Comparison of ENCODE assay signal across 25 mouse cellular contexts in genomic region chr19:11690839-11691238, GRCm38 (mm10). TPM values are rescaled to one million over a fixed set of nuclear protein-coding genes. Genes with fewer than 3 reads are reported as not detected.
A peak's percentile ranks its signal among the peaks of the same experiment; 100 is the strongest.
DNase-seq lines count a peak whose midpoint lies in the region; ATAC-seq lines count a peak whose summit lies in the region.
"Had no signal": no experiment of that assay in that cellular context is flagged by ENCODE, and none has a peak within 500 bp of the region (broad histone marks: within the 10 kb centered on the region; RNA-seq: fewer than 3 reads in every experiment).

TSS of gene Oosp1 (minus strand) at chr19:11691150.

- peak; percentile 7 for DNase-seq in CD4-positive, CD25-positive, alpha-beta regulatory T cell, adult 2 months (ENCODE audit: low read depth, low spot score)
- DNase-seq in A20 (ENCODE audit: low read depth, low spot score), result peak; percentile 55
- DNase-seq in thymus, postnatal 0 days (ENCODE audit: low spot score), result peak; percentile 34
- no peak for DNase-seq in adrenal gland, postnatal 25 days
- no peak for DNase-seq in frontal cortex, postnatal 14 days (ENCODE audit: low spot score in 2 of 2)
- DNase-seq: adrenal gland, adult 2 months; adrenal gland, postnatal 36 days; cerebellum, adult 2 months; cerebellum, postnatal 14 days; gastrocnemius, adult 2 months; gastrocnemius, postnatal 25 days; heart, adult 11 months; heart, postnatal 36 days had no signal

- no peak for ATAC-seq in CD4-positive, CD25-positive, alpha-beta regulatory T cell, adult 4 months
- ATAC-seq in granulocyte monocyte progenitor cell, adult 5-6 weeks (replicated peaks; ENCODE audit: poor library complexity, severe bottlenecking), result peak; percentile 22; the same call in 1 of the 2 replicates
- ATAC-seq in midbrain, embryonic 13.5 days, result no peak
- ATAC-seq: forebrain, embryonic 16.5 days had no signal

- H3K4me2 ChIP-seq in midbrain, embryonic 13.5 days (replicated peaks), result no peak within 1 kb of the TSS
- H3K4me2 ChIP-seq: embryonic facial prominence, embryonic 13.5 days; forebrain, embryonic 12.5 days; heart, embryonic 13.5 days; hindbrain, embryonic 15.5 days had no signal

- no peak within 1 kb of the TSS for H3K9ac ChIP-seq in midbrain, embryonic 13.5 days (replicated peaks)
- H3K9ac ChIP-seq: embryonic facial prominence, embryonic 13.5 days; forebrain, embryonic 12.5 days; heart, embryonic 13.5 days; hindbrain, embryonic 15.5 days had no signal

- H3K27me3 ChIP-seq in midbrain, embryonic 13.5 days, result no peaks in the 10 kb centered on the region
- H3K27me3 ChIP-seq: embryonic facial prominence, embryonic 13.5 days; forebrain, embryonic 12.5 days; heart, embryonic 13.5 days; hindbrain, embryonic 15.5 days had no signal

- 72% methylated on average over 5 of the region's 5 CpGs for WGBS in midbrain, embryonic 13.5 days

- H3K4me3 ChIP-seq in midbrain, embryonic 13.5 days (replicated peaks), result no peak within 1 kb of the TSS
- H3K4me3 ChIP-seq: embryonic facial prominence, embryonic 13.5 days; forebrain, embryonic 12.5 days; gastrocnemius, adult 2 months; heart, embryonic 13.5 days; hindbrain, embryonic 15.5 days had no signal

- H3K27ac ChIP-seq in midbrain, embryonic 13.5 days, result no peak within 1 kb of the TSS
- H3K27ac ChIP-seq: embryonic facial prominence, embryonic 13.5 days; forebrain, embryonic 12.5 days; gastrocnemius, adult 2 months; heart, embryonic 13.5 days; hindbrain, embryonic 15.5 days had no signal

- no peaks in the 10 kb centered on the region for H3K4me1 ChIP-seq in midbrain, embryonic 13.5 days (replicated peaks)
- H3K4me1 ChIP-seq: embryonic facial prominence, embryonic 13.5 days; forebrain, embryonic 12.5 days; heart, embryonic 13.5 days; hindbrain, embryonic 15.5 days had no signal

- no peaks in the 10 kb centered on the region for H3K9me3 ChIP-seq in midbrain, embryonic 13.5 days
- H3K9me3 ChIP-seq: embryonic facial prominence, embryonic 13.5 days; forebrain, embryonic 12.5 days; heart, embryonic 13.5 days; hindbrain, embryonic 15.5 days had no signal

- H3K36me3 ChIP-seq in midbrain, embryonic 13.5 days, result no peaks in the 10 kb centered on the region
- H3K36me3 ChIP-seq: embryonic facial prominence, embryonic 13.5 days; forebrain, embryonic 12.5 days; heart, embryonic 13.5 days; hindbrain, embryonic 15.5 days had no signal

RNA-seq across cellular contexts. Expression of gene Oosp1, which starts in this region (rescaled TPM):
- not detected for polyA plus RNA-seq in CD4-positive, CD25-positive, alpha-beta regulatory T cell, adult 4 months (2017; shearing (Covaris generic))
- total RNA-seq in granulocyte monocyte progenitor cell, adult 5-6 weeks (2014; fragmentation: Nextera tagmentation), result 4.7 and 15.8 TPM in 2 replicates
- total RNA-seq in granulocyte monocyte progenitor cell, adult 5-6 weeks (2017), result 5.1 and 11.9 TPM in 2 replicates
- 0.24 and 0.56 TPM in 2 replicates for polyA plus RNA-seq in thymus, postnatal 0 days (2015; fragmentation: Nextera tagmentation; extraction: Ambion mirVana)
- polyA plus RNA-seq in midbrain, embryonic 13.5 days (2015; fragmentation: Nextera tagmentation; extraction: Ambion mirVana), result not detected in 2 replicates
- total RNA-seq in adrenal gland, postnatal 25 days (2021), result 2.2 and 4.4 TPM in 2 replicates
- total RNA-seq: gastrocnemius, adult 2 months; gastrocnemius, postnatal 25 days; heart, postnatal 36 days had no signal
- polyA plus RNA-seq: adrenal gland, adult 2 months; cerebellum, adult 2 months; cortical plate, adult 2 months; embryonic facial prominence, embryonic 13.5 days; forebrain, embryonic 12.5 days; forebrain, embryonic 16.5 days; frontal cortex, adult 2 months; heart, embryonic 13.5 days; heart, postnatal 0 days; hindbrain, embryonic 11.5 days; hindbrain, embryonic 15.5 days had no signal

Comparison
In these comparisons a context has a peak if more than half of its experiments do, and no peak if none do; other contexts are left out.
1. Peak in DNase-seq in thymus, postnatal 0 days; RNA of the gene not detected or under 1 TPM.
2. DNase-seq: peak in CD4-positive, CD25-positive, alpha-beta regulatory T cell, adult 2 months (single experiment) and A20 (single experiment); none in adrenal gland, postnatal 25 days (single experiment) and frontal cortex, postnatal 14 days (0 of 2).